In genomic region chr1:165641786-165642771, GRCm38 (mm10) we compare ENCODE assay signal across 8 mouse cellular contexts. TPM values are rescaled to one million over a fixed set of nuclear protein-coding genes. Genes with fewer than 3 reads are reported as not detected.
DNase-seq lines count a peak whose midpoint lies in the region; ATAC-seq and TF ChIP-seq lines count a peak whose summit lies in the region.

No protein-coding gene starts in this region.

- no peaks in the 10 kb centered on the region for H3K9me3 ChIP-seq in G1E (replicated peaks)
- no peaks in the 10 kb centered on the region for H3K9me3 ChIP-seq in forebrain, postnatal 0 days (ENCODE audit: low read length)
- no peaks in the 10 kb centered on the region for H3K9me3 ChIP-seq in lung, embryonic 14.5 days (ENCODE audit: low read depth, low read length)

- peak; percentile 56 for ATAC-seq in G1E (ENCODE audit: extremely low read depth, insufficient number of reproducible peaks, low FRiP score, poor library complexity, severe bottlenecking)
- ATAC-seq in forebrain, postnatal 0 days = peak; percentile 82
- peak; percentile 84 for ATAC-seq in lung, embryonic 14.5 days (ENCODE audit: insufficient read depth)
- peak; percentile 67 for ATAC-seq in neutrophil, adult 5-6 weeks (ENCODE audit: extremely low read depth, insufficient number of reproducible peaks, low FRiP score, poor library complexity, severe bottlenecking)

- H3K4me3 ChIP-seq in G1E (ENCODE audit: low read depth, low read length) = peak overlapping the region; percentile 84
- peak overlapping the region; percentile 96 for H3K4me3 ChIP-seq in cerebellum, adult 2 months (replicated peaks; ENCODE audit: insufficient read depth, low read depth, low read length)
- H3K4me3 ChIP-seq in forebrain, postnatal 0 days (ENCODE audit: low read depth, low read length) = peak overlapping the region; percentile 91
- H3K4me3 ChIP-seq in lung, embryonic 14.5 days (ENCODE audit: low read depth, low read length) = peak overlapping the region; percentile 73

- peak overlapping the region; percentile 62 for H3K4me2 ChIP-seq in forebrain, postnatal 0 days (ENCODE audit: low read depth)
- H3K4me2 ChIP-seq in lung, embryonic 14.5 days = peak overlapping the region; percentile 73

- H3K9ac ChIP-seq in forebrain, postnatal 0 days = peak overlapping the region; percentile 98
- peak overlapping the region; percentile 94 for H3K9ac ChIP-seq in lung, embryonic 14.5 days

- H3K27me3 ChIP-seq in G1E (ENCODE audit: insufficient read depth, low read length) = peaks cover 5% of the 10 kb centered on the region
- no peaks in the 10 kb centered on the region for H3K27me3 ChIP-seq in cerebellum, adult 2 months (ENCODE audit: control insufficient read depth, insufficient read depth, low read length)
- no peaks in the 10 kb centered on the region for H3K27me3 ChIP-seq in forebrain, postnatal 0 days (ENCODE audit: insufficient read depth, low read length)
- H3K27me3 ChIP-seq in lung, embryonic 14.5 days (ENCODE audit: insufficient read depth, low read length) = no peaks in the 10 kb centered on the region

- peaks cover 27% of the 10 kb centered on the region for H3K4me1 ChIP-seq in G1E (ENCODE audit: insufficient read depth, low read depth, low read length)
- H3K4me1 ChIP-seq in cerebellum, adult 2 months (ENCODE audit: control insufficient read depth, insufficient read depth, low read length) = no peaks in the 10 kb centered on the region
- H3K4me1 ChIP-seq in forebrain, postnatal 0 days (ENCODE audit: insufficient read depth) = no peaks in the 10 kb centered on the region; the same call in 1 of the 2 replicates
- no peaks in the 10 kb centered on the region for H3K4me1 ChIP-seq in lung, embryonic 14.5 days (ENCODE audit: insufficient read depth)

- H3K36me3 ChIP-seq in G1E (replicated peaks) = no peaks in the 10 kb centered on the region
- no peaks in the 10 kb centered on the region for H3K36me3 ChIP-seq in forebrain, postnatal 0 days (ENCODE audit: insufficient read depth)
- no peaks in the 10 kb centered on the region for H3K36me3 ChIP-seq in lung, embryonic 14.5 days (ENCODE audit: insufficient read depth)

- under 1% methylated on average over 75 of the region's 75 CpGs for WGBS in cerebellum, adult 2 months
- whole genome bisulfite sequencing in forebrain, postnatal 0 days = 1% methylated on average over 75 of the region's 75 CpGs
- WGBS in lung, embryonic 14.5 days = under 1% methylated on average over 75 of the region's 75 CpGs

- peak; percentile 68 for DNase-seq in G1E (ENCODE audit: low spot score)
- peak; percentile 89 to 95 for DNase-seq in cerebellum, adult 2 months
- DNase-seq in forebrain, postnatal 0 days = peak; percentile 95
- DNase-seq in heart, postnatal 4 days = peak; percentile 93
- peak; percentile 87 to 94 for DNase-seq in layer of hippocampus, adult 8-10 months (ENCODE audit: low spot score in 2 of 2)
- peak; percentile 94 for DNase-seq in lung, embryonic 14.5 days
- peak; percentile 65 to 73 for DNase-seq in thymus, adult 18-20 months

- peak overlapping the region; percentile 83 for H3K27ac ChIP-seq in cerebellum, adult 2 months (ENCODE audit: insufficient read depth, low read length)
- H3K27ac ChIP-seq in forebrain, postnatal 0 days (ENCODE audit: low read depth, low read length) = peak overlapping the region; percentile 99
- peak overlapping the region; percentile 97 for H3K27ac ChIP-seq in lung, embryonic 14.5 days (ENCODE audit: low read depth)

- TF ChIP-seq CTCF in G1E (IDR thresholded peaks at IDR 0.05; ENCODE audit: low read depth, low read length) = no peak
- no peak for TF ChIP-seq CTCF in cerebellum, adult 2 months (IDR thresholded peaks at IDR 0.05; ENCODE audit: borderline replicate concordance, insufficient read depth, low read depth, low read length)
- no peak for TF ChIP-seq CTCF in forebrain, postnatal 0 days (IDR thresholded peaks at IDR 0.05; ENCODE audit: low read depth)
- no peak for TF ChIP-seq CTCF in lung, embryonic 14.5 days (IDR thresholded peaks at IDR 0.05; ENCODE audit: low read depth)

- peak; percentile 29; the same call in 1 of the 2 replicates for TF ChIP-seq POLR2A in cerebellum, adult 2 months (IDR thresholded peaks at IDR 0.05; ENCODE audit: borderline replicate concordance, insufficient read depth, low read length)

RNA-seq across cellular contexts. Expression of gene Mpzl1, which starts 7.7 kb away (rescaled TPM):
- total RNA-seq in G1E (2014; fragmentation: Nextera tagmentation) (34.7 and 37.2 TPM in 2 replicates), G1E (2017) (1.6 and 1.9 TPM in 2 replicates)
- 3.4 and 4.0 TPM in 2 replicates for polyA plus RNA-seq in G1E (2012)
- polyA plus RNA-seq in cerebellum, adult 2 months (2012; rRNA removed) = 54.5 and 57.0 TPM in 2 replicates
- 23.9 and 25.2 TPM in 2 replicates for total RNA-seq in forebrain, postnatal 0 days (2014; rRNA removed)
- 117 and 127 TPM in 2 replicates for polyA plus RNA-seq in forebrain, postnatal 0 days (2015; fragmentation: Nextera tagmentation; extraction: Ambion mirVana)
- total RNA-seq in heart, postnatal 4 days (2021) = 10 to 100 TPM; 65.0 to 65.2 TPM
- 10 to 100 TPM; 25.9 to 38.3 (median 31.6) TPM for total RNA-seq in layer of hippocampus, adult 8-10 months (2022)
- 208 and 220 TPM in 2 replicates for polyA plus RNA-seq in lung, embryonic 14.5 days (2014; fragmentation: Nextera tagmentation; extraction: Ambion mirVana)
- not detected in 2 replicates for total RNA-seq in neutrophil, adult 5-6 weeks (2017)

Comparison
In these comparisons a context has a peak if more than half of its experiments do, and no peak if none do; other contexts are left out.
1. Peak in every context shown above with its lines: DNase-seq, ATAC-seq, H3K4me3 ChIP-seq and H3K27ac ChIP-seq.